Mouse (Mus musculus) lung, postnatal 0 days (tissue): Measurements from ENCODE around the gene Nup188. TPM values are rescaled to one million over a fixed set of nuclear protein-coding genes. Genes with fewer than 3 reads are reported as not detected.

Experiments used
- ATAC-seq: fragments of 200-750 bp; cut with Nextera tagmentation; 2 replicates; pipeline ENCODE4 v1.8.0; 2017; ENCODE audit warnings: moderate library complexity
- DNase-seq: peaks from one replicate; pipeline ENCODE4 v3.0.0-alpha.2; 2016; ENCODE audit warnings: low spot score
- H3K27ac ChIP-seq: fragments of 300-500 bp; sonication (generic); 2 replicates; pipeline ENCODE4 v1.5.1; 2014; ENCODE audit warnings: antibody characterized with exemption, mild to moderate bottlenecking, low read length, mixed read lengths
- H3K27me3 ChIP-seq: fragments of 300-500 bp; sonication (generic); replicated peaks from 2 replicates; pipeline ENCODE4 v1.6.1; 2014; ENCODE audit warnings: low read length, mixed read lengths; ENCODE audit not compliant: insufficient read depth
- H3K36me3 ChIP-seq: fragments of 300-500 bp; sonication (generic); 2 replicates; pipeline ENCODE4 v1.6.1; 2014; ENCODE audit warnings: low read length, mixed read lengths; ENCODE audit not compliant: insufficient read depth
- H3K4me1 ChIP-seq: fragments of 300-500 bp; sonication (generic); 2 replicates; pipeline ENCODE4 v1.6.1; 2014; ENCODE audit warnings: antibody characterized with exemption, low read depth, low read length, mixed read lengths; ENCODE audit not compliant: insufficient read depth
- H3K4me2 ChIP-seq: fragments of 300-500 bp; sonication (generic); replicated peaks from 2 replicates; pipeline ENCODE4 v1.6.1; 2014; ENCODE audit warnings: low read depth, mild to moderate bottlenecking, low read length, moderate library complexity, mixed read lengths
- H3K4me3 ChIP-seq: fragments of 300-500 bp; sonication (generic); 2 replicates; pipeline ENCODE4 v1.5.1; 2014; ENCODE audit warnings: low read depth, low read length
- H3K9ac ChIP-seq: fragments of 300-500 bp; sonication (generic); replicated peaks from 2 replicates; pipeline ENCODE4 v1.6.1; 2014; ENCODE audit warnings: low read depth, mild to moderate bottlenecking
- H3K9me3 ChIP-seq: fragments of 300-500 bp; sonication (generic); 2 replicates; pipeline ENCODE4 v1.6.1; 2016; ENCODE audit warnings: low read length, mixed read lengths
- CTCF ChIP-seq: IDR thresholded peaks from 2 replicates; pipeline ENCODE4 v1.5.1; 2016; ENCODE audit warnings: antibody characterized with exemption, mild to moderate bottlenecking
- EP300 ChIP-seq: IDR thresholded peaks from 2 replicates; pipeline ENCODE4 v1.6.1; 2016; ENCODE audit warnings: antibody characterized with exemption, mild to moderate bottlenecking, control low read depth
- WGBS: fragments of 180-500 bp; shearing (Covaris S2); extraction: QIAGEN DNeasy Blood & Tissue Kit; methylation state at CpG from one replicate; pipeline ENCODE4 v1.1.7; 2014; 5-methylcytosine and 5-hydroxymethylcytosine counted together
- polyA plus RNA-seq: library from polyadenylated mRNA; unstranded; fragments of >200 nt; fragmentation: Nextera tagmentation; extraction: Ambion mirVana; gene quantifications from 2 replicates; pipeline ENCODE4 v1.2.1, GENCODE M21; 2015

Nup188 gene
- polyA plus RNA-seq, 1 experiment from 2014 or later, result 8.9 TPM

- Histone ChIP-seq H3K36me3 (peaks cover 41% of the 10 kb centered on the region), H3K9me3 (no peaks in the 10 kb centered on the region), H3K27me3 (no peaks in the 10 kb centered on the region), H3K4me1 (no peaks in the 10 kb centered on the region), H3K4me3 (no peak overlapping the region), H3K27ac (no peak overlapping the region), H3K9ac (no peak overlapping the region), H3K4me2 (no peak overlapping the region)
- TF ChIP-seq CTCF (0 out of 2 replicates have a peak, but pooled peaks have one; percentile 4), EP300 (no peak)
- DNase-seq (no peak), ATAC-seq (no peak)
- 65% methylated on average over 4 of the region's 4 CpGs for WGBS
These were observed 33.1 kb downstream of the Nup188 start for GRCm38 (mm10) chr2:30319260-30319659.

- H3K4me2 ChIP-seq, result no peak overlapping the region
- H3K27ac ChIP-seq, result no peak overlapping the region
- TF ChIP-seq EP300, result no peak
- TF ChIP-seq CTCF, result no peak
- DNase-seq (no peak), ATAC-seq (no peak)
- no peak overlapping the region for H3K4me3 ChIP-seq
- no peaks in the 10 kb centered on the region for H3K4me1 ChIP-seq
- 95% methylated on average over 7 of the region's 7 CpGs for WGBS
- H3K36me3 ChIP-seq, result peaks cover 29% of the 10 kb centered on the region; the same call in 1 of the 2 replicates
- H3K9ac ChIP-seq, result no peak overlapping the region
- H3K9me3 ChIP-seq, result no peaks in the 10 kb centered on the region
- no peaks in the 10 kb centered on the region for H3K27me3 ChIP-seq
These were observed 36.9 kb downstream of the Nup188 start for GRCm38 (mm10) chr2:30323111-30323510.

- TF ChIP-seq EP300, result no peak
- no peak for TF ChIP-seq CTCF
- H3K9ac ChIP-seq, result no peak overlapping the region
- no peak overlapping the region for H3K4me2 ChIP-seq
- H3K4me3 ChIP-seq, result no peak overlapping the region
- no peaks in the 10 kb centered on the region for H3K4me1 ChIP-seq
- no peaks in the 10 kb centered on the region for H3K27me3 ChIP-seq
- no peak overlapping the region for H3K27ac ChIP-seq
- WGBS, result 93% methylated on average over 5 of the region's 5 CpGs
- DNase-seq, result no peak
- peaks cover 38% of the 10 kb centered on the region for H3K36me3 ChIP-seq
- H3K9me3 ChIP-seq, result no peaks in the 10 kb centered on the region
- ATAC-seq, result no peak
These were observed 39.1 kb downstream of the Nup188 start for GRCm38 (mm10) chr2:30325296-30325695.

GRCm38 (mm10) chr2:30327276-30327675, 41.1 kb downstream of the Nup188 start:
- H3K36me3 ChIP-seq, result peaks cover 36% of the 10 kb centered on the region
- no peak for ATAC-seq

GRCm38 (mm10) chr2:30328791-30329190, 42.6 kb downstream of the Nup188 start:
- Histone ChIP-seq H3K9ac (no peak overlapping the region), H3K4me3 (no peak overlapping the region), H3K9me3 (no peaks in the 10 kb centered on the region), H3K4me2 (no peak overlapping the region), H3K36me3 (peaks cover 36% of the 10 kb centered on the region), H3K27me3 (no peaks in the 10 kb centered on the region), H3K4me1 (no peaks in the 10 kb centered on the region), H3K27ac (no peak overlapping the region)
- no peak for ATAC-seq
- WGBS, result 88% methylated on average over 3 of the region's 3 CpGs
- DNase-seq, result no peak
- TF ChIP-seq EP300, result no peak
- TF ChIP-seq CTCF, result no peak

More at GRCm38 (mm10) chr2:30327276-30327675, 41.1 kb downstream of the Nup188 start:
- Histone ChIP-seq H3K4me2 (no peak overlapping the region), H3K4me1 (no peaks in the 10 kb centered on the region), H3K27ac (no peak overlapping the region), H3K4me3 (no peak overlapping the region), H3K27me3 (no peaks in the 10 kb centered on the region), H3K9me3 (no peaks in the 10 kb centered on the region), H3K9ac (no peak overlapping the region)
- WGBS, result 83% methylated on average over 7 of the region's 7 CpGs
- DNase-seq, result no peak
- TF ChIP-seq CTCF (no peak), EP300 (no peak)

- H3K27ac ChIP-seq, result no peak overlapping the region
- H3K9ac ChIP-seq, result no peak overlapping the region
- no peak for TF ChIP-seq EP300
- TF ChIP-seq CTCF, result no peak
- H3K4me1 ChIP-seq, result no peaks in the 10 kb centered on the region
- no peaks in the 10 kb centered on the region for H3K9me3 ChIP-seq
- H3K4me3 ChIP-seq, result no peak overlapping the region
- WGBS, result 98% methylated on average over 2 of the region's 2 CpGs
- H3K27me3 ChIP-seq, result no peaks in the 10 kb centered on the region
- no peak for DNase-seq
- peaks cover 46% of the 10 kb centered on the region; the same call in 1 of the 2 replicates for H3K36me3 ChIP-seq
- H3K4me2 ChIP-seq, result no peak overlapping the region
- ATAC-seq, result no peak
These were observed 49.1 kb downstream of the Nup188 start for GRCm38 (mm10) chr2:30335324-30335723.
